Mouse (Mus musculus): Measurements from ENCODE around the gene Tpm1. TPM values are rescaled to one million over a fixed set of nuclear protein-coding genes. Genes with fewer than 3 reads are reported as not detected.
A peak's percentile ranks its signal among the peaks of the same experiment; 100 is the strongest.

Tpm1 gene
- total RNA-seq, 2 experiments from 2014 or later, result 228 to 236 TPM

GRCm38 (mm10) chr9:67033016-67033415, 16.2 kb downstream of the Tpm1 start:
- DNase-seq (ENCODE audit: low spot score in 2 of 2), result peak in 1 of 2 experiments; percentile 73
- intact Hi-C loops (cut with DNase I), result no loop called here

GRCm38 (mm10) chr9:67032611-67033010, 16.6 kb downstream of the Tpm1 start:
- DNase-seq (ENCODE audit: low spot score in 2 of 2), result no peak
- intact Hi-C loops (cut with DNase I), result no loop called here

GRCm38 (mm10) chr9:67029518-67029917, 19.7 kb downstream of the Tpm1 start:
- no peak for DNase-seq (ENCODE audit: low spot score in 2 of 2)
- intact Hi-C loops (cut with DNase I), result no loop called here

- intact Hi-C loops (cut with DNase I), result no loop called here
- no peak for DNase-seq (ENCODE audit: low spot score in 2 of 2)
Measured at GRCm38 (mm10) chr9:67028929-67029328, 20.3 kb downstream of the Tpm1 start.

GRCm38 (mm10) chr9:67028133-67028724, 21.0 kb downstream of the Tpm1 start:
- DNase-seq (ENCODE audit: low spot score in 2 of 2), result no peak
- intact Hi-C loops (cut with DNase I), result no loop called here

GRCm38 (mm10) chr9:67026890-67027289, 22.3 kb downstream of the Tpm1 start:
- peak in 1 of 2 experiments; percentile 43 for DNase-seq (ENCODE audit: low spot score in 2 of 2)
- intact Hi-C loops (cut with DNase I), result no loop called here

- intact Hi-C loops (cut with DNase I), result no loop called here
- DNase-seq (ENCODE audit: low spot score in 2 of 2), result no peak
Measured at GRCm38 (mm10) chr9:67026061-67026460, 23.1 kb downstream of the Tpm1 start.

GRCm38 (mm10) chr9:67024889-67025692, 24.1 kb downstream of the Tpm1 start:
- intact Hi-C loops (cut with DNase I), result no loop called here
- no peak for DNase-seq (ENCODE audit: low spot score in 2 of 2)

- no peak for DNase-seq (ENCODE audit: low spot score in 2 of 2)
- intact Hi-C loops (cut with DNase I), result no loop called here
Measured at GRCm38 (mm10) chr9:67023371-67023770, 25.8 kb downstream of the Tpm1 start.

GRCm38 (mm10) chr9:67020063-67020462, 29.1 kb downstream of the Tpm1 start:
- intact Hi-C loops (cut with DNase I), result no loop called here
- no peak for DNase-seq (ENCODE audit: low spot score in 2 of 2)

GRCm38 (mm10) chr9:67013501-67013900, 35.7 kb downstream of the Tpm1 start:
- intact Hi-C loops (cut with DNase I), result no loop called here
- DNase-seq (ENCODE audit: low spot score in 2 of 2), result no peak

- no peak for DNase-seq (ENCODE audit: low spot score in 2 of 2)
- intact Hi-C loops (cut with DNase I), result no loop called here
Measured at GRCm38 (mm10) chr9:67012470-67012869, 36.7 kb downstream of the Tpm1 start.

GRCm38 (mm10) chr9:67011483-67011882, 37.7 kb downstream of the Tpm1 start:
- intact Hi-C loops (cut with DNase I), result no loop called here
- DNase-seq (ENCODE audit: low spot score in 2 of 2), result no peak

- intact Hi-C loops (cut with DNase I), result no loop called here
- no peak for DNase-seq (ENCODE audit: low spot score in 2 of 2)
Measured at GRCm38 (mm10) chr9:67008781-67009180, 40.4 kb downstream of the Tpm1 start.

- intact Hi-C loops (cut with DNase I), result no loop called here
- DNase-seq (ENCODE audit: low spot score in 2 of 2), result no peak
Measured at GRCm38 (mm10) chr9:67006376-67006775, 42.8 kb downstream of the Tpm1 start.

- intact Hi-C loops (cut with DNase I), result no loop called here
- peak in 1 of 2 experiments; percentile 22 for DNase-seq (ENCODE audit: low spot score in 2 of 2)
Measured at GRCm38 (mm10) chr9:67005161-67005742, 44.0 kb downstream of the Tpm1 start.

GRCm38 (mm10) chr9:67003656-67004055, 45.5 kb downstream of the Tpm1 start:
- DNase-seq (ENCODE audit: low spot score in 2 of 2), result no peak
- intact Hi-C loops (cut with DNase I), result loop anchor here (5.0 kb wide), 1 partner anchor 209 kb away; no protein-coding TSS in a partner anchor

GRCm38 (mm10) chr9:67003156-67003555, 46.0 kb downstream of the Tpm1 start:
- peak in 1 of 2 experiments; percentile 68 for DNase-seq (ENCODE audit: low spot score in 2 of 2)

GRCm38 (mm10) chr9:67001506-67001905, 47.7 kb downstream of the Tpm1 start:
- DNase-seq (ENCODE audit: low spot score in 2 of 2), result no peak
- intact Hi-C loops (cut with DNase I), result loop anchor here (1.0 to 5.0 kb wide), 2 partner anchors 43 to 211 kb away; no protein-coding TSS in a partner anchor

More at GRCm38 (mm10) chr9:67003156-67003555, 46.0 kb downstream of the Tpm1 start:
- intact Hi-C loops (cut with DNase I), result loop anchor here (5.0 kb wide), 1 partner anchor 209 kb away; no protein-coding TSS in a partner anchor

- DNase-seq (ENCODE audit: low spot score in 2 of 2), result peak; percentile 63 to 80
- intact Hi-C loops (cut with DNase I), result loop anchor here (1.0 to 5.0 kb wide), 2 partner anchors 43 to 211 kb away; no protein-coding TSS in a partner anchor
Measured at GRCm38 (mm10) chr9:67001050-67001449, 48.2 kb downstream of the Tpm1 start.

Data from left cerebral cortex, postnatal 25 days (tissue).